Mouse (Mus musculus): ENCODE measurements around the gene Gm3164.
"Not testable (repeated sequence)": the region's sequence is repeated elsewhere in the genome, so short reads cannot be mapped to it uniquely, and the experiment has no call there.

Gm3164 gene

DNA sequence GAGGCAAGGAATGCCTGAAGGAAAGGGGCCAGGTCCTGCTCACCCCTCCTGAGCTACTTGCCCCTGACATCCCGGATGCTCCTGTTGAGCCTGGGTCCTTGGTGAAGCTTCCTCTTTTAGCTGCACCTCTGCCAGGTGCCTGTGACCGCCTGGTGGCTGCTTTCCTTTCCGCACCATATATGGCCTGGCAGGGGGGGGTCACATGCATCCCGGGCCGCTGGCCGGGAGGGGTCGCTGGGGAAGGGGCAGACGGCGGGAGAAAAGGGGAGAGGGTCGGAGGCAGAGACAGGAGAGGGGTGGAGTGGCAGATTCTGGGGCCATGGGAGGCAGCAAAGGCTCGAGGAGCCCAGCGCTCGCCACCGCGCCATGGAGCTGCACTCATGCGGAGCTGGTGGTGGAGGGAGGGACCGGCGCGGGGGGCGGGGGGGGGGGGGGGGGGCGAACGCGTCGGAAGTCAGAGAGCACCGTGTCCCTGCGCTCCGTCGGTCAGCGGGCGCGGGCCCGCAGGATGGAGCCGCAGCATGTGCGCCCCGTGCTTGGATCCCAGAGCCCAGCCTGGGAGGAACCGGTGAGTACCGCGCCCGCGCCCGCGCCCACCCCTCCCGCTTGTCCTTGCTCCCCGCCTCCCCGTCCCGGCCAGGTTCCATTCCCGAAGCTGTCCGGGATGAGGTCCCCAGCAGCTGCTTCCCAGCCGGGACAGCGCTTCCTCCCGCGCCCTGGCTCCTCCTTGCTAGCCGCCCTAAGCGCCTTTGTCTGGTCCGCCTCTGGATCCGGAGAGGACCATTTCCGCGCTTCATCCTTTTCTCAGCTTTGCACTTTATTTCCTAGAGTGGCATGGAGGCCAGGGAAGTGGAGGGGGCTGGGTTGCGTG lies at the start of gene Gm3164:
Gene Gm3164 (plus strand): TSS at position 484 of the 871 bp plus-strand sequence.
- DNase-seq, result not testable (repeated sequence)

DNA sequence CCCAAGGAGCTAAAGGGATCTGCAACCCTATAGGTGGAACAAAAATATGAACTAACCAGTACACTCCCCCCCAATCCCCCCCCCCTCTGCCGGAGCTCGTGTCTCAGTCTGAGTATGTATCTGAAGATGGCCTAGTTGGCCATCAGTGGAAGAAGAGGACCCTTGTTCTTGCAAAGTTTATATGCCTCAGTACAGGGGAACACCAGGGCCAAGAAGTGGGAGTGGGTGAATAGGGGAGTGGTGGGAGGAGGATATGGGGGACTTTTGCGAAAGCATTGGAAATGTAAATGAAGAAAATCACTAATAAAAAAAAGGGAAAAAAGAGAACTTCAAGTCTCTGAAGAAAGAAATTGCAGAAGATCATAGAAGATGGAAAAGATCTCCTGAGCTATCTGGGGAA lies 46.3 kb upstream of the Gm3164 start:
- DNase-seq, result not testable (repeated sequence)

DNA sequence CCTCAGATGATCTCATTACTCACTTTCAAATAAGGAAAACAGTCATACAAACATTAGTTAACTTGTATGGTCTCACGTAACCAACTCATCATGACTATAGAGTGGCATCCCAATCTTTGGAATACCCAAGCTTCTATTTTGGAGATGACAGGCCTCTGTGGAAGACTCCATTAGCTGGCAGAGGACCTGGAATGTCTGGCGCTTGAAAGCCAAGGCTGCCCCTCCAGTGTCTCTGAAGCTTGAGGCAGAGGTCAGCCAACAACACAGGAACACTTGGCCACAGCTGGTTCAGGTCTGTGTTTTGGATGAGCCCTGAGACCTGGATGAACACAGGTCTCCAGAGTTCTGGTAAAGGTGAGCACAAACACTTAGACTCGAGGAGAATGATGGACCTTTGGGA lies 45.6 kb upstream of the Gm3164 start:
- peak in 1 of 2 experiments; percentile 4 for DNase-seq

DNA sequence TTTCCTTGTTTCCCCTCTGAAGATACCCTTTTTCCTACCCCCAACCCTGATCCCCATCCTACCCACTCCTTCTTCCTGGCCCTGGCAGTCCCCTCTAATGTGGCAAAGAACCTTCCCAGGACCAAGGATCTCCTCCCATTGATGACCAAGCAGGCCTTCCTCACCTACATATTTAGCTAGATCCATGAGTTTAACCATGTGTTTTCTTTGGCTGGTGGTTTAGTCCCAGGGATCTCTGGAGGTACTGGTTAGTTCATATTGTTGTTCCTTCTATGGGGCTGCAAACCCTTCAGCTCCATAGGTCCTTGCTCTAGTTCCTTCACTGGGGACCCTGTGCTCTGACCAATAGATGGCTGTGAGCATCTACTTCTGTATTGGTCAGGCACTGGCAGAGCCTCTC lies 37.4 kb upstream of the Gm3164 start:
- not testable (repeated sequence) for DNase-seq

DNA sequence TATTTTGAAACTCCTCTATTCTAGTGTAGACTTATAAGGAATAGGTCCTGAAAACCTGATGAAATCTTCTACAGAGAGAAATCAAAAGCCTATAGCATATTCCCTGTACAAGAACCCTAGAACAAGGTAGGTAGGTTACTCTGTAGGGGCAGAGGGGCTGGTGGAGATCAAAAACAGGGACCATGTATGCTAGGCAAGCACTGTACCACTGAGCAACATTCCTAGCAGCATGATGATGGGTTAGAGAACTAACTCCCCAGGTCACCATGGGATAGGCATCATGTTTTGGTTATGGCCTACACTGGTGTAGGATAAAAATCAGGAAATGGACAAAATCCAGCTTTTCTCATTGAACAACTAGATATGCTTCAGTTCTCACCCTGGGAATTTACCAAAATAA lies 29.6 kb upstream of the Gm3164 start:
- DNase-seq, result not testable (repeated sequence)

DNA sequence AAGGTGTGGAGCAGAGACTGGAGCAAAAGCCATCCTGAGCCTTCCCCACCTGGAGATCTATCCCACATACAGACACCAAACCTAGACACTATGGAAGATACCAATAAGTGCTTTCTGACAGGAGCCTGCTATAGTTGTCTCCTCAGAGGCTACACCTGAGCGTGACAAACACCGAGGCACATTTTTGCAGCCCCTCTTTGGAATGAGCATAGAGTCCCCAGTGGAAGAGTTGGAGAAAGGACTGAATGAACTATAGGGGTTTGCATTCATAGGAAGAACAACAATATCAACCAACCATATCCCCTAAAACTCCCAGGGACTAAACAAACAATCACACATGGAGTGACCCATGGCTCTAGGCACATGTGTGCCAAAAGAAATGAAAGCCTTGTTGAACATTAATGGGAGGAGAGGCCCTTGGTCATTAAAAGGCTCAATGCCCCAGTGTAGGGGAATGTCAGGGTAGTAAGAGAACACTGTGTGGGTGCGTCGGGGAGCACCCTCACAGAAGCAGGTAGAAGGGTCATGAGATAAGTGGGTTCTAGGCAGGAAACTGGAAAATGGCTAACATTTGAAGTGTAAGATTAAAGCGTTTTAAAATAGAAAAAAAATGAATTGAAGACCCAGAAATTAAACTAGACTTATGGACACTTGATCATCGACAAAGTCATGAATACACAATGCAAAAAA lies 22.3 kb upstream of the Gm3164 start:
- not testable (repeated sequence) for DNase-seq

DNA sequence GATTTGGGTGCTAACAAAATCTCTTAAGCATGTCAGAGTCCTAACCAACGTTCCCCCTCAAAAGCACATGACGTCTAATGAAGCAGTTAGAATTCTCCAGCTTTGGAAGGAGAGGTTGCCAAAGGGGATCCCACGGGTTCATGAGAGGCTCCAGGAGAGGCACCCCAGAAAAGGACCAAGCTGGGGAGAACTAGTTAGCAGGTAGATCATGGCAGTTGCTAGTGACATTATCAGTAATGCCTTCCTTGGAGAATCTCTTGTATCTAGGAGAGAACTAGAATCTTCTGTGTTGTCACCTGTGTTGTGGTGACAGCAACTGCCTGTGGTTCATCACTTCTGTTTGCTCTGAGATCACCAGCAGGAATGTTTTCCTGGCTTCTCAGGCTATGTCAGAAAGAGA lies 18.0 kb upstream of the Gm3164 start, which contains the start of gene Gm3159:
Gene Gm3159 (plus strand): TSS at position 301 of the 400 bp plus-strand sequence.
- DNase-seq, result not testable (repeated sequence)

DNA sequence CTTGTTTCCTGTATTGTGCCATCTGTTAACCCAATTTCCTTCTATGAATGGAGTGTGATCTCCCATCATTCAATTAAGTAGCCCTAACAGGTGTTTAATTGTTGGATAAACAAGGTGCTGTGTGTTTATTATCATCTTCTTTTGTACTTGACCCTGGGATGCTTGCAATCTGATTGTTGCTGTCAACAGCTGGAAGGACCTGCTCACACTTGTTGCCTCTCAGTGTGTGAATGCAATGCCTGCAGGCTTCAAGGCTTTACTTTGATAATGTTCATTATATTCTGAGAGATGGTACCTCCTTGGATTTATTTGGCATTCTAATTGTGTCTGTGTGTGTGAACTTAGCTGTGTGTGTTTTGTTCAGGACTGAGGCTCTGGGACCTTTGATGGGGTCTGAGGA lies 16.6 kb upstream of the Gm3164 start:
- not testable (repeated sequence) for DNase-seq

DNA sequence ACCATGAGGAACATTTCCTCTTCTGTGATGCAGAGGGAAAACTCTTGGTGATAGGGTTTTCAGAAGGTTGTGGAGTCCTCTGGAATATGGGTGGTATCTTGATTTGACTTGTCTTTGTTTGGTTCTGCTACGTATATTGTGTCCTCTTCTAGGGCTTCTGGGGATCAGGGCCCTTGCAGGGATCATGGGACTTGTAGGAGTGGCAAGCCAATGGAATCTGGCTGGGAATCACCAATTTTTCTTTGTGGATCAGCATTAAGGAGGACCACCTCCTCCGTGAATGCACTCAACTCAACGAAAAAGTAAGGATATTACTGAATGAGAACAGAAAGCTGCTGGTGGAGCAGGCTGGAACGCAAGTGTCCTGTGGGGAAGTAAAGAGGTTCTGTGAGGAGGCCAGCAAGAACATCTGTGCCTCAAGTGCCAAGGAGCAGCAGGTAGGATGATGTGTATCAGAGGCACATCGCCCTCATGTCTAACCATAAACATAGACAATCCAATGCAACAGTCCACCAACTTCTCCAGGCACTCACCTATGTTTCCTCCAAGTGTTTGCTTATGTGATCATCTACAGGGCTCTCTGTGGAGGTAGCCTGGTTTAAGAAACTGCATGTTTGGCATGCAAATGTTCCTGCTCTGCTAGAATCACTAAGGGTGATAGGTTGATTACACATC lies 15.0 kb upstream of the Gm3164 start:
- not testable (repeated sequence) for DNase-seq

DNA sequence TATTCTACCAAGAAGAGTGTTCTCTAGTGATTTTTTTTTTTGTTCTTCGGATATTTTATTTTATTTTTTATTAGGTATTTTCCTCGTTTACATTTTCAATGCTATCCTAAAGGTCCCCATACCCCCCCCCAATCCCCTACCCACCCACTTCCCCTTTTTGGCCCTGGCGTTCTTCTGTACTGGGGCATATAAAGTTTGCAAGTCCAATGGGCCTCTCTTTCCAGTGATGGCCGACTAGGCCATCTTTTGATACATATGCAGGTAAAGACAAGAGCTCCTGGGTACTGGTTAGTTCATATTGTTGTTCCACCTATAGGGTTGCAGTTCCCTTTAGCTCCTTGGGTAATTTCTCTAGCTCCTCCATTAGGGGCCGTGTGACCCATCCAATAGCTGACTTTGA lies 14.0 kb upstream of the Gm3164 start:
- DNase-seq, result not testable (repeated sequence)

DNA sequence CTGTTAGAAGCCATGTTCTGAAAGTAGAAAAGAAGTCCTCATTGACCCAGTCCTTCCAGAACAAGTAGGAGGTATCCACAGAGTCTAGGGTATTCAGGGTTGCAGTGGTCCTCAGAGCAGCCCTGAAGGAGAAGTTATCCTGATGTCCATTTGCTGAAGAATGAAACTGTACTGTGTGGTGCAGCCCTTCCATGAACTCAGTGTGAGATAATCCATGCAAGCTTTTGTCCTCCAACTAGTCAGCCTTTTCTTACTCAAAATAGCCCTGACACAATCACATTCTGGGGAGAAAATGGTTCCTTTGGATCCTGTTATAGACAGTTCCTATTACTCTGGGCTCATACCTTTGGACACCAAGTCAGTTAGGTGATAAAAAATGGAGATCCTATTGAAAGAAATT lies 11.4 kb upstream of the Gm3164 start:
- not testable (repeated sequence) for DNase-seq

DNA sequence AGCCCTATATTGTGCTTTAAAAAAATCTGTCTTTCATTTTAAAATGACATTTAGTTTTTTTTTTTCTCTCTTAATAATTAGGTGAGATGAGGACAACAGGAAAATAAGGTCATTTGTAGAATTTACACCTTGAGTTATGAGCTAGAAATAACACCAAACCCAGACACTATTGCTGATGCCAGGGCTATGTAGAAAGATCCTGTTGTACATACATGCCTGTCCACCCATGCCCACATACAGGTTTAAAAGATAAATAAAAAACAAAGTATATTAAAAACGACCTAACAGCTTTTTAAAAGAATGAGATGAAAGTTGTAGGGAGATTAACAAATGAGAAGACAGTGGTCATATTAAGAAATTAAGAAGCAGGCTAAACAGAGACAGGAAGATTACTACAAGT lies 5.3 kb upstream of the Gm3164 start:
- not testable (repeated sequence) for DNase-seq

DNA sequence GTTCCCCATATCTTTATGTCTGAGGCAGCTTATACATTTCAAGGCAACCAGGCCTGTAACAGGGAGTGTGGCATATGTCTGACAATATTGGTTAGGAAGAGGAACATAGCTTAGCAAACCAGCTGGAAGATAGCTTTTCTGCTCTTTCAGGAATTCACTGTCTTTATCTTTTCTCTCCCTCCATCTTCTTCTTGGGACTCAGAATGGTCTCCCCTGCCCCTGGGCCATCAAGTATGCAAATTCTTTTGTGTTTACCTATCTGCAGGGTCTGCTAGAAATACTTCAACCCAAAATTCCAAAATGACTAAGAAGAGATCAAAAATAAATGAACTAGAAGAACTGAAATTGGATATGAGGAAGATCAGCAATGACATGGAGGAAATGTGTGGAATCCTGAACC lies 15.4 kb downstream of the Gm3164 start, which contains the start of gene Gm3173:
Gene Gm3173 (plus strand): TSS at position 301 of the 400 bp plus-strand sequence.
- DNase-seq, result not testable (repeated sequence)

DNA sequence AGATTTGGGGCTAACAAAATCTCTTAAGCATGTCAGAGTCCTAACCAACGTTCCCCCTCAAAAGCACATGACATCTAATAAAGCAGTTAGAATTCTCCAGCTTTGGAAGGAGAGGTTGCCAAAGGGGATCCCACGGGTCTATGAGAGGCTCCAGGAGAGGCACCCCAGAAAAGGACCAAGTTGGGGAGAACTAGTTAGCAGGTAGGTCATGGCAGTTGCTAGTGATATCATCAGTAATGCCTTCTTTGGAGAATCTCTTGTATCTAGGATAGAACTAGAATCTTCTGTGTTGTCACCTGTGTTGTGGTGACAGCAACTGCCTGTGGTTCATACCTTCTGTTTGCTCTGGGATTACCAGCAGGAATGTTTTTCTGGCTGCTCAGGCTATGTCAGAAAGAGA lies 66.2 kb downstream of the Gm3164 start, which contains the start of gene Gm3182:
Gene Gm3182 (plus strand): TSS at position 301 of the 400 bp plus-strand sequence.
- DNase-seq, result not testable (repeated sequence)
